Mouse (Mus musculus) embryo, embryonic 10.5 days (tissue): ENCODE data around the gene Hcrtr1.

ENCODE experiments used
- DNase-seq: peaks from one replicate; pipeline ENCODE4 v3.0.0-alpha.2; 2015; ENCODE audit warnings: low spot score

Hcrtr1 gene

GRCm38 (mm10) chr4:130167814-130168213 is 28.7 kb upstream of the Hcrtr1 start:
- DNase-seq, result no peak

GRCm38 (mm10) chr4:130167321-130167720 is 28.2 kb upstream of the Hcrtr1 start:
- no peak for DNase-seq

GRCm38 (mm10) chr4:130166592-130166991 is 27.4 kb upstream of the Hcrtr1 start:
- DNase-seq, result no peak

- DNase-seq, result no peak
Observed at GRCm38 (mm10) chr4:130166061-130166460, 26.9 kb upstream of the Hcrtr1 start.

GRCm38 (mm10) chr4:130164121-130164520 is 25.0 kb upstream of the Hcrtr1 start:
- no peak for DNase-seq

GRCm38 (mm10) chr4:130163391-130163861 is 24.3 kb upstream of the Hcrtr1 start:
- peak; percentile 38 for DNase-seq

GRCm38 (mm10) chr4:130161349-130161748 is 22.2 kb upstream of the Hcrtr1 start:
- no peak for DNase-seq

- no peak for DNase-seq
Observed at GRCm38 (mm10) chr4:130156812-130157371, 17.7 kb upstream of the Hcrtr1 start.

GRCm38 (mm10) chr4:130154250-130154649 is 15.1 kb upstream of the Hcrtr1 start:
- no peak for DNase-seq

- no peak for DNase-seq
Observed at GRCm38 (mm10) chr4:130148405-130148804, 9.2 kb upstream of the Hcrtr1 start.

GRCm38 (mm10) chr4:130141786-130142185 is 2.6 kb upstream of the Hcrtr1 start:
- no peak for DNase-seq

GRCm38 (mm10) chr4:130140992-130141402 is 1.8 kb upstream of the Hcrtr1 start:
- DNase-seq, result no peak

- DNase-seq, result peak; percentile 83
Observed at GRCm38 (mm10) chr4:130138441-130139213, 532 bp downstream of the Hcrtr1 start.

- DNase-seq, result no peak
Observed at GRCm38 (mm10) chr4:130133399-130133798, 5.8 kb downstream of the Hcrtr1 start.

GRCm38 (mm10) chr4:130131448-130132105 is 7.6 kb downstream of the Hcrtr1 start:
- DNase-seq, result no peak

- no peak for DNase-seq
Observed at GRCm38 (mm10) chr4:130130641-130131350, 8.4 kb downstream of the Hcrtr1 start.

GRCm38 (mm10) chr4:130130082-130130481 is 9.1 kb downstream of the Hcrtr1 start:
- no peak for DNase-seq

GRCm38 (mm10) chr4:130128907-130129306 is 10.3 kb downstream of the Hcrtr1 start:
- no peak for DNase-seq

- peak; percentile 58 for DNase-seq
Observed at GRCm38 (mm10) chr4:130125935-130126334, 13.2 kb downstream of the Hcrtr1 start.

- no peak for DNase-seq
Observed at GRCm38 (mm10) chr4:130125164-130125563, 14.0 kb downstream of the Hcrtr1 start.

- no peak for DNase-seq
Observed at GRCm38 (mm10) chr4:130124110-130124509, 15.0 kb downstream of the Hcrtr1 start.

- DNase-seq, result no peak
Observed at GRCm38 (mm10) chr4:130123020-130123419, 16.1 kb downstream of the Hcrtr1 start.
